Mouse (Mus musculus) stomach, postnatal 0 days (tissue): Measurements from ENCODE around the gene Pdia4. TPM values are rescaled to one million over a fixed set of nuclear protein-coding genes. Genes with fewer than 3 reads are reported as not detected.
A peak's percentile ranks its signal among the peaks of the same experiment; 100 is the strongest.
"Not testable (repeated sequence)": the region's sequence is repeated elsewhere in the genome, so short reads cannot be mapped to it uniquely, and the experiment has no call there.

ENCODE experiments used
- ATAC-seq: fragments of 200-750 bp; cut with Nextera tagmentation; 2 replicates; pipeline ENCODE4 v1.8.0; 2017; ENCODE audit not compliant: low FRiP score, low TSS enrichment
- DNase-seq: peaks from one replicate; pipeline ENCODE4 v3.0.0-alpha.2; 2016; ENCODE audit warnings: low spot score
- H3K27ac ChIP-seq: fragments of 300-500 bp; sonication (generic); replicated peaks from 2 replicates; pipeline ENCODE4 v1.5.1; 2014; ENCODE audit warnings: mild to moderate bottlenecking, control low read depth
- H3K27me3 ChIP-seq: fragments of 300-500 bp; sonication (generic); 2 replicates; pipeline ENCODE4 v1.6.1; 2014; ENCODE audit warnings: low read length; ENCODE audit not compliant: control insufficient read depth, insufficient read depth
- H3K36me3 ChIP-seq: fragments of 300-500 bp; sonication (generic); 2 replicates; pipeline ENCODE4 v1.6.1; 2014; ENCODE audit warnings: low read length, mixed read lengths; ENCODE audit not compliant: control insufficient read depth, insufficient read depth
- H3K4me1 ChIP-seq: fragments of 300-500 bp; sonication (generic); replicated peaks from 2 replicates; pipeline ENCODE4 v1.6.1; 2014; ENCODE audit warnings: antibody characterized with exemption; ENCODE audit not compliant: control insufficient read depth, insufficient read depth
- H3K4me2 ChIP-seq: fragments of 300-500 bp; sonication (generic); replicated peaks from 2 replicates; pipeline ENCODE4 v1.6.1; 2014; ENCODE audit warnings: low read depth, mild to moderate bottlenecking, control low read depth, moderate library complexity
- H3K4me3 ChIP-seq: fragments of 300-500 bp; sonication (generic); 2 replicates; pipeline ENCODE4 v1.5.1; 2014; ENCODE audit warnings: low read depth, low read length, control low read depth
- H3K9ac ChIP-seq: fragments of 300-500 bp; sonication (generic); 2 replicates; pipeline ENCODE4 v1.6.1; 2014; ENCODE audit warnings: mild to moderate bottlenecking, low read length, control low read depth, mixed read lengths
- H3K9me3 ChIP-seq: fragments of 300-500 bp; sonication (generic); 2 replicates; pipeline ENCODE4 v1.6.1; 2016; ENCODE audit warnings: low read length; ENCODE audit not compliant: control insufficient read depth
- CTCF ChIP-seq: IDR thresholded peaks from 2 replicates; pipeline ENCODE4 v1.5.1; 2016; ENCODE audit warnings: antibody characterized with exemption, low read depth, mild to moderate bottlenecking, moderate library complexity
- WGBS: fragments of 180-500 bp; shearing (Covaris S2); extraction: QIAGEN DNeasy Blood & Tissue Kit; methylation state at CpG from one replicate; pipeline ENCODE4 v1.1.7; 2014; 5-methylcytosine and 5-hydroxymethylcytosine counted together
- microRNA counts: library from miRNA; unstranded; fragments of <30 nt; microRNA quantifications from one replicate; lab custom pipeline; 2015
- microRNA-seq: library from miRNA; unstranded; fragments of <30 nt; microRNA quantifications from one replicate; pipeline ENCODE4, GENCODE M21; 2016
- polyA plus RNA-seq: library from polyadenylated mRNA; unstranded; fragments of >200 nt; fragmentation: Nextera tagmentation; extraction: Ambion mirVana; gene quantifications from 2 replicates; pipeline ENCODE4 v1.2.1, GENCODE M21; 2015

The Pdia4 gene
- polyA plus RNA-seq, 1 experiment from 2014 or later, result 169 TPM

DNA sequence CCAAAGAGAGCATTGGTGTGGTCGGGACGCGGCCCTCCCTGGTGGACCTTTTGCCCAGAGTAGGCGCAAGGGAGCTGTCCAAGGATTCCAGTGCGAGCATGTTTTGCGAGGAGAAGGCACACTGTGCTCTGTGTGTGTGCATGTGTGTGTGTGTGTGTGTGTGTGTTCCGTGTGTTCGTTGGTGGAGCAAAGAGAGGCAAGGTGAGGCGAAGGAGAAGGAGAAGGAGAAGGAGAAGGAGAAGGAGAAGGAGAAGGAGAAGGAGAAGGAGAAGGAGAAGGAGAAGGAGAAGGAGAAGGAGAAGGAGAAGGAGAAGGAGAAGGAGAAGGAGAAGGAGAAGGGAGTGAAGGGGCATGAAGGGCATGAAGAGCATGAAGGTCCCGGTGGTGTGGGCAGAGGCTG lies 50.5 kb downstream of the Pdia4 start:
- H3K9ac ChIP-seq, H3K4me3 ChIP-seq, H3K4me1 ChIP-seq, H3K27me3 ChIP-seq, ATAC-seq, H3K27ac ChIP-seq, DNase-seq, H3K9me3 ChIP-seq, H3K36me3 ChIP-seq, H3K4me2 ChIP-seq: not testable (repeated sequence)
- 81% methylated on average over 7 of the region's 10 CpGs for WGBS

DNA sequence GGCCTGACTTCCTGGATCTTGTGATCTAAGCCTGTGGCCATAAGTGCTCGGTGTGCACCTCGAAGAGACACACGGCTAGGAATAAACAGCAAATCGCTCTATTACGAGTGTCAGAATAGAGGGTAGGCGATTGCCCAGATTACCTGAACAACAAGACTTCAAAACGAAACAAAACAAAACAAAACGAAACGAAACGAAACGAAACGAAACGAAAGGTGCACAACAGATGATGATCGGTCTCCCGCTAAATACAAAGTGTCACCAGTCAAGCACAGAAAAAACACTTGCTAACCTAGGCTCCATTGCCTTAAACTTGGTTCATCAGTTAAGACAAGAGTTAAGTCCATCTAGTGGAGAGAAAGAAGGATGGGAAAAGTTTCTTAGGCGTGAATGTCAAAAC lies 53.8 kb downstream of the Pdia4 start:
- DNase-seq, H3K4me1 ChIP-seq, H3K27ac ChIP-seq, H3K4me2 ChIP-seq, H3K27me3 ChIP-seq, H3K9ac ChIP-seq, ATAC-seq, H3K4me3 ChIP-seq, H3K36me3 ChIP-seq, H3K9me3 ChIP-seq: not testable (repeated sequence)
- 86% methylated on average over 12 of the region's 16 CpGs for WGBS

DNA sequence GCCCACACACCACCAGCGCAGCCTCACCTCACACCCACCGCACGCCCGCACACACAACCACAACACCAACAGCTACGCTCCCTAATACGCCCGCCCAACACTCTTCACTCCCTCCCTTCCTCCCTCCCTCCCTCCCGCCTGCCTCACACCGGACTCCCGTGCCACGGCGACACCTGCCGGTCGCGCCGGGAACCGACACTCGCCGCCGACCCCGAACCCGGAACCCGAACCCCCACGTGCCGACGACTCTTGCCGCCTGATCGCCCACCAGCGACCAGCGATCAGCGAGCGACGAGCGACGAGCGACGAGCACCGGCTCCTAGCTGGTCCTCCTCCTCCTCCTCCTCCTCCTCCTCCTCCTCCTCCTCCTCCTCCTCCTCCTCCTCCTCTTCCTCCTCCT lies 55.4 kb downstream of the Pdia4 start:
- H3K27ac ChIP-seq, H3K27me3 ChIP-seq, DNase-seq, H3K9me3 ChIP-seq, H3K9ac ChIP-seq, H3K4me2 ChIP-seq, ATAC-seq, H3K4me1 ChIP-seq, H3K4me3 ChIP-seq, H3K36me3 ChIP-seq: not testable (repeated sequence)
- WGBS, result under 1% methylated on average over 16 of the region's 38 CpGs

DNA sequence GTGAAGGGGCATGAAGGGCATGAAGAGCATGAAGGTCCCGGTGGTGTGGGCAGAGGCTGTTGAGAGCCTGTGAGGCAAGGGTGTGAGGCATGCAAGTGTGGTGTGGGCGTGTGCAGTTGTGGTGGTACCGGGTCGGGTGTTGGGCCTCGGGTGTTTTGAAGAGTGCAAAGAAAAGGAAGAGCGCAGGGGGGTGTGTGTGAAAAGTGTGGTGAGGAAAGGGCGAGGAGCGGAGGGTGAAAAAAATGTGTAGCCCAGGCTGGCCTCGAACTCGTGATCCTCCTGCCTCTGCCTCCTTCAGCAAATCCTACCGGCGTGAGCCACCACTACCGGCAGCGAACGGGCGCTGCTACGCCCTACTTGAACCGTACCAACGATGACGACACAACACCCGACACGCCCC lies 55.8 kb downstream of the Pdia4 start:
- H3K27me3 ChIP-seq, H3K4me2 ChIP-seq, DNase-seq, H3K27ac ChIP-seq, H3K36me3 ChIP-seq, H3K9me3 ChIP-seq, H3K4me3 ChIP-seq, H3K9ac ChIP-seq, ATAC-seq, H3K4me1 ChIP-seq: not testable (repeated sequence)
- 0% methylated on average over 3 of the region's 22 CpGs for WGBS

DNA sequence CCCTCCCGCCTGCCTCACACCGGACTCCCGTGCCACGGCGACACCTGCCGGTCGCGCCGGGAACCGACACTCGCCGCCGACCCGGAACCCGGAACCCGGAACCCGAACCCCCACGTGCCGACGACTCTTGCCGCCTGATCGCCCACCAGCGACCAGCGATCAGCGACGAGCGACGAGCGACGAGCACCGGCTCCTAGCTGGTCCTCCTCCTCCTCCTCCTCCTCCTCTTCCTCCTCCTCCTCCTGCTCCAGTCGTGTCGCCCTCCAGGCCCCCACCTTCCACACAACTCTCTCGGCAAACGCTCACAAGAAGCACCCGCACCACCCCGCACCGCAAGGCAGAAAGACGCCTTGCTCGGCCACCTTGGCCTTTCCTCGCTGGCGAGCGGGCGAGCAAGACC lies 60.1 kb downstream of the Pdia4 start:
- not testable (repeated sequence) for H3K9ac ChIP-seq, ATAC-seq, DNase-seq

DNA sequence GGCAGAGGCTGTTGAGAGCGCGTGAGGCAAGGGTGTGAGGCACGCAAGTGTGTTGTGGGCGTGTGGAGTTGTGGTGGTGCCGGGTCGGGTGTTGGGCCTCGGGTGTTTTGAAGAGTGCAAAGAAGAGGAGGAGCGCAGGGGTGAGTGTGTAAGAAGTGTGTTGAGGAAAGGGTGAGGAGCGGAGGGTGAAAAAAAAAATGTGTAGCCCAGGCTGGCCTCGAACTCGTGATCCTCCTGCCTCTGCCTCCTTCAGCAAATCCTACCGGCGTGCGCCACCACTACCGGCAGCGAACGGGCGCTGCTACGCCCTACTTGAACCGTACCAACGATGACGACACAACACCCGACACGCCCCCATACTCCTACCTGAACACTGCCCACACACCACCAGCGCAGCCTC lies 64.9 kb downstream of the Pdia4 start:
- peak; percentile 24; the same call in 1 of the 2 replicates for TF ChIP-seq CTCF
- ATAC-seq, H3K4me1 ChIP-seq, H3K9ac ChIP-seq, H3K27ac ChIP-seq, H3K4me3 ChIP-seq, DNase-seq, H3K36me3 ChIP-seq, H3K27me3 ChIP-seq, H3K9me3 ChIP-seq: not testable (repeated sequence)
- 8% methylated on average over 7 of the region's 25 CpGs for WGBS
- H3K4me2 ChIP-seq, result peak overlapping the region; percentile 36; the same call in 1 of the 2 replicates

More for the DNA sequence above, 60.1 kb downstream of the Pdia4 start:
- not testable (repeated sequence) for H3K4me3 ChIP-seq, H3K9me3 ChIP-seq, H3K27me3 ChIP-seq, H3K27ac ChIP-seq, H3K4me1 ChIP-seq, H3K4me2 ChIP-seq, H3K36me3 ChIP-seq
- 0% methylated on average over 9 of the region's 44 CpGs for WGBS

DNA sequence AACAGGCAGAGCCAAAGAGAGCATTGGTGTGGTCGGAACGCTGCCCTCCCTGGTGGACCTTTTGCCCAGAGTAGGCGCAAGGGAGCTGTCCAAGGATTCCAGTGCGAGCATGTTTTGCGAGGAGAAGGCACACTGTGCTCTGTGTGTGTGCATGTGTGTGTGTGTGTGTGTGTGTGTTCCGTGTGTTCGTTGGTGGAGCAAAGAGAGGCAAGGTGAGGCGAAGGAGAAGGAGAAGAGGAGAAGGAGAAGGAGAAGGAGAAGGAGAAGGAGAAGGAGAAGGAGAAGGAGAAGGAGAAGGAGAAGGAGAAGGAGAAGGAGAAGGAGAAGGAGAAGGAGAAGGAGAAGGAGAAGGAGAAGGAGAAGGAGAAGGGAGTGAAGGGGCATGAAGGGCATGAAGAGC lies 65.3 kb downstream of the Pdia4 start:
- H3K4me3 ChIP-seq, H3K9ac ChIP-seq, H3K4me1 ChIP-seq, H3K4me2 ChIP-seq, H3K27ac ChIP-seq, DNase-seq, H3K36me3 ChIP-seq, H3K9me3 ChIP-seq, H3K27me3 ChIP-seq, ATAC-seq: not testable (repeated sequence)
- 89% methylated on average over 3 of the region's 8 CpGs for WGBS

MicroRNAs encoded within 50 kb of the gene (microRNA counts, 519-probe panel; counts per million panel counts)
- microRNA mmu-miR-704 (lab: Ali Mortazavi, UCI), result not detected

Small RNAs within 50 kb of the gene (microRNA-seq; reads per million reads assigned to microRNA genes)
- gene Mir704, result not detected

Other genes starting within 250 kb of the Pdia4 start
- 23.0 and 27.1 TPM in 2 replicates for gene Ezh2, start 218.1 kb downstream of the Pdia4 start, polyA plus RNA-seq
- 1.0 and 1.1 TPM in 2 replicates for gene Zfp786, start 17.4 kb upstream of the Pdia4 start, polyA plus RNA-seq
- 3.8 and 4.0 TPM in 2 replicates for gene Zfp398, start 22.2 kb upstream of the Pdia4 start, polyA plus RNA-seq
- gene Zfp282, start 63.8 kb upstream of the Pdia4 start, polyA plus RNA-seq, result 6.8 and 7.5 TPM in 2 replicates
- 8.1 and 8.2 TPM in 2 replicates for gene Zfp212, start 107.0 kb upstream of the Pdia4 start, polyA plus RNA-seq
- gene Zfp956, start 140.0 kb upstream of the Pdia4 start, polyA plus RNA-seq, result 3.9 and 4.5 TPM in 2 replicates
- gene Zfp777, start 235.5 kb upstream of the Pdia4 start, polyA plus RNA-seq, result 3.0 and 3.2 TPM in 2 replicates